Mouse (Mus musculus) thymus, adult 18-20 months (tissue): ENCODE data around the gene Nmrk1.

Experiments used
- DNase-seq, 2 experiments: peaks; one replicate each; pipeline ENCODE4 v3.0.0; 2022; ENCODE audit warnings: mixed read lengths in 2 of 2

The Nmrk1 gene

DNA sequence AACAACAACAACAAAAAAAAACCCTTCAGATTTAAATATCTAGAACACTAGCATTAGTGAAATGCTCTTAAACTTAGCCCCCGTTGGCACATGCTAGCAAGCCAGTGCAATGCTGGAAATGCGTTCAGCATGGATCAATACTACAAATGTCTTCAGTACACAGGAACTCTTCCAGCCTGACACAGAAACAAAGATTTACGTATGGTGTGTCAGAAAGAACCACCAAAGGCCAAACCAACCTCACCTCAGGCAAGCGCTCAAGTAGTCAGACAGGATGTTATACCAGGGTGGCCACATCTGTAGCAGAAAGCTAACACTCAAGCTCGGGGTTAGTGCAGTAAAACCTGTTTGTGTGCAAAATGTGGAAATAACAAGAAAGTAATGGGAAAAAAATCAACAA lies 12.7 kb upstream of the Nmrk1 start:
- peak in 1 of 2 experiments; percentile 40 for DNase-seq

DNA sequence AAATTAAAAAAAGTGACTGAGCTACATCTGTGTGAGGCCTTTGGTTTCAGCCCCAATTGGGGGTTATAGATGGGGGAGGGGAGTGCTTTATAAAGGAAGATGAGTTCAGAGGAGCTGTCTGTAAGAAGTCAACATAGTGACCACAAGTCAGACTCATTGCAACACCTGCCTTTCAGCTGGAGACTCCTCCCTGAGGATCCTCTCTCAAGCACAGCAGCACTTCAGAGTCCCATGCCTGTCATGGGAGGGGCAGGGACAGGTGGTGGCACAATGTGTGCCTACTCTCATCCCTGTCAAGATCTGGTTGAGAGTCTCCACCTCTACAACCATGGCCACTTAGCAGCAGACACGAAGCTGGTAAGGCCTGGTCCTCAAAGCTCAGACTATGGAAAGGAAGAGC lies 12.1 kb upstream of the Nmrk1 start:
- DNase-seq, result peak; percentile 18 to 44

DNA sequence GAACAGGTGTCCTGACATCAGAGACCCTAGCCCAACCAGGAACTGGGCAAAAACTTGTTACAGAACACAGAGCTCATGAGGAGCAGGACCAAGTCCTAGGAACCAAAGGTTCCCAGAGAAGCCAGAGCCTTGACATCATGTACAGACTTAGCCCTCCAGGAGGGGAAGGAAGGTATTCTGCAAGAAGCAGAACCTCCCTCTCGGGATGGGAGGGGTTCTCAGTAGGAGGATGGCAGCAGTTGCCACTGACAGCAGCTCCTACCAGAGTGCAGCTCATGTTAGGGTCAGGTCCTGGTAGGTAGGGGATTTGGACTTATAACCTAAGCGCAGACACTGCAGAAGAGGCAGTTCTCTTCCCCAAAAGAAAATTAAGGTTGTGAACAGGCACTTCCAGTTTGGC lies 7.9 kb upstream of the Nmrk1 start:
- no peak for DNase-seq

DNA sequence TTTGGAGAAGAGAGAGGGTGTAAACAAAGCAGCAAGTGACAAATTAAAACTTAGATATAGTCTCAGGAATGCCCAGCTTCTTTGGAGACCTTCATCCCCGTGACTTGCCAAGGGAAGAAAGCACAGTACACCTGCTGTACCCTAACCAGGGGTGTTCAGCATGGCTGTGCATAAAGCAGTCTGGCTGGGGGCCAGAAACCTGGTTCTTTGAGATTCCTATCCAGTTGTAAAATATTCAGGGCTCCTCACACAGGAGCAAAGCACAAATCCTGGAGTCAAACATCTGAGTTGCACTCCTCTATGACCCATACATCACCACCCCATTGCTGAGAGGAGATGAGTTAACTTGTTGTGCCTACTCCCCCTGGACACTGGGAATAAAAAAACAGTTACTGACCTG lies 2.2 kb upstream of the Nmrk1 start:
- DNase-seq, result no peak

DNA sequence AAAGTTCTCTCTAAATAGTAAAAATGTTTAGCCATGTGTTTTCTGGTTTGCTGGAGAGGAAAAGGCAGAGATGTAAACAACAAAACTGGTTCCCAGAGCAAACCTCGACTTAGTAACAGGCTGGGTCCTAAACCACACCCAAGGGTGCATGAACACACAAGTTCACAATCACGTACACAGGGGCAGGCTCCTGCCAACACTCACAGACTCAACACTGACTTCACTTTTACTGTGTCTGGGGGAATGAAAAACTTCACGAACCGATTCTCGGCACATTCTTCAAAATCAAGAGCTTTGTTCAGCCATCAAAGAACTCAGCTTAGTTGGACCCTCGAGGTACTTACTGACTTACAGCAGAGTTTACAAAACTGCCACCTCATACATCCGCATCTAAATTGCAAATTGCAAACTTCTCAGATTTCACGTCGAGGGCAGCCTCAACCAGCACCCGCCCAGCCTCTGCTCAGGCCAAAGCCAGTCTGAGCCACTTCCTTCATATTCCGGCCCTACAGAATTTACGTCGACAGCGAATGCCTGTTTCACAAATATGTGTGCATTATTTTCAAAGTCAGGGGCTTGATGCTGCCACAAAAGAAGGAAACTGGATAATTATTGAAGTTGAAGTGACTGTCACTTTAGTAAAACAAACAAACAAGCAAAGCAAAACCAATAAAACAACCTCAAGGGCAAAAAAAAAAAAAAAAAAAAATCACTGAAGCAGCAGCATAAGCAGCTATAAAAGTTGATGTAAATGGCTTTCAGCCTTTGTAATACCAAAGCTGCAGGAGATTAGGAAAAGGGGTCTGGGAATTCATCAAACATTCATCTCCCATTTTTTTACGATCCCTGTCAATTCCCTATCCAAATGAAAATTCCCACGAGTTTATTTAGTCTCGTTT lies 1.3 kb upstream of the Nmrk1 start:
- no peak for DNase-seq

DNA sequence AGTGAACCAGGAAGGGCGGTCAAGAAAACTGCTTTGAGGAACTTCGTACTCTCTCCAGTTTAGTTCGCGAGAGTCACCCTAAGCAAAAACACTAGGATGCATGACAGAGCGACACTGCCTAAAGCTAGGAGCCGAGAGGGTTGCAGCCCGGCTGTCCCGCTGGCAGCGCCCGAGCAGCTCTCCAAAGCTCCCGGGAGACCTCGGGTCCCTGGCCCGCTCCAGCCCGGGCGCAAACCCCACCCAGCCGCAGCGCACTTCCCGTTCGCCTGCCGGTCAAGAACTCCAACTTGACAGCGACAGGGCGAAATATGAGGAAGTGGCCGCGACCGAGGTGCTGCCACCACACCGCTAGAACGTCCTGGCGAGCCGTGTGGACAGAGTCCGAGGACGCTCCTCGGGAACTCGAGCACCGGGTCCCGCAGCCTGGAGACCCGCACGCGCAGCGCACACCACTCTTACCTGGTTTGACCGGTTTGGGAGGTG lies 548 bp upstream of the Nmrk1 start:
- peak; percentile 46 to 49 for DNase-seq

DNA sequence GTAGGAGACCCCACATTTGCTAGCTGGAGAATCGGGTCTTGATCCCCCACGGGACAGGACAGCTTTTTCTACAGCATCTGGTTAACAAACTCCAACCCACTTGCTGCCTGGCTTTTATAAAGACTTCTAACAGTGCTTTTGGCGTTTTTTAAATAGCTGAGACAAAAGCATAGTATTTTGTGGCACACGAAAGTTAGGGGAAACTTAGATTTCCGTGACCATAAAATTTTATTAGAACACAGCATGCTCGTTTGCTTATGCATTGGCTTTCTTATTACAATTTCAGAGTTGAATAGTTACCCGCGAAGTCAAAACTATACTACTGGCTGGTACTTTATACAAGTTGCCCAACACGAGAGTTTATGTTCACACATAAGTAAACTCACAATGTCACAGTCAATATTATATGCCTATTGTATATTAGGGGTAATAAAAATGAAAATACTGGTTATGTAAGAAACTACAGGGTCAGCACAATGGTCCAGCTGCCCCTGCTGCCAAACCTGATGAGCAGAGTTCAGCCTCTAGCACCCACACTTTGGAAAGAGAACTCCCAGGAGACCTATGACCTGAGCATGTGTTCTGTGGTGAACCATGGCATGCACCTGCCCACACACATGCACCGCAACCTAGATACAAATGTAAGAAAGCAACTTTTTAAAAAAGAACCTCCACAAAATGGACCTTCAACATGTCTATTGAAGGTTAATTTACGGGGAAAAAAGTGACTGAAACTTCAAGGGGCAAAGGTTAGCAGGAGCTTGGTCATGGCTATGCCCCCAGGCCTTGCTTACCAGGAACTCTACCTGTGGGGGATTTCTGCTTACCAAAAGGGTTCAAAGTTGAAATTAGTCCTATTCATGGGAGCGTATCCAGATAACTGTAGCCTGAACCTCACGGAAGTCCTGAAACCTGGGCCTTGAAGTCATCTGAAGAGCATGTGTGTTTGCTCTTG lies 758 bp downstream of the Nmrk1 start:
- no peak for DNase-seq

DNA sequence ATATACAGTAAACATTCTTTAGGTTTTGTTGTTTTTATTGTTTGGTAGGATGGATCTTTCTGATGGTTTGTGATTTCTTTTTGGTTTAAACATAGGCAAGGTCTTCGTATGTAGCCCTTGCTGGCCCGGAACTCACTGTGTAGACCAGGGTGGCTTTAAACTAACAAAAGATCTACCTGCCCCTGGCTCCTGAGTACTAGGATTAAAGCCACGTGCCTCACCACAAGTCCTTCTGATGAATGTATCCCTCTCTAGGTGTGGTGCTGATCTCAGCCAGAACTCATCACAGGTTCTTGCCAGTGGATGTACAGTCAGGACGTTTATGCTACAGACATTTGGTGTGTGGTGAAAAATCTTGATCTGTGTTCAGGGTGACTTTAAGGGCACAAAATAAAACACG lies 6.2 kb downstream of the Nmrk1 start:
- DNase-seq, result no peak

DNA sequence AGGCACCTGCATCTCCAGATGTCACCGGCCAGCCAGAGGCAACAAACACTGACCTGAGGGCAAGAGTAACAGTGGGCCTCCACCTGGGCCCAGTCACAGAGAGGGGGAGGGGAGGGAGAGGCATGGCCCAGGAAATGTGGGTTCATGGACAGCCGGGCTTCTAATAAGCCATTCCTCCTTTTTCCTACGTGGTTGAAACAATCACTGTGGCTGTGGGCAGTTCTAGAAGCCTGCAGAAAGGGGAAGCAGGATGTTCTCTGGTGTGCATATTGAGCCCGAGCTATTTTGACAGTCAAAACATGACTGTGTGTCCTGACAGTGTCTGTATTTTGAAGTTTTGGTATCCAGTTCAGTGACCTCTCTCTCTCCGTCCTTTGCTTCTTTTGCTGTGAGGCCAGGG lies 7.2 kb downstream of the Nmrk1 start:
- DNase-seq, result peak; percentile 12 to 34

DNA sequence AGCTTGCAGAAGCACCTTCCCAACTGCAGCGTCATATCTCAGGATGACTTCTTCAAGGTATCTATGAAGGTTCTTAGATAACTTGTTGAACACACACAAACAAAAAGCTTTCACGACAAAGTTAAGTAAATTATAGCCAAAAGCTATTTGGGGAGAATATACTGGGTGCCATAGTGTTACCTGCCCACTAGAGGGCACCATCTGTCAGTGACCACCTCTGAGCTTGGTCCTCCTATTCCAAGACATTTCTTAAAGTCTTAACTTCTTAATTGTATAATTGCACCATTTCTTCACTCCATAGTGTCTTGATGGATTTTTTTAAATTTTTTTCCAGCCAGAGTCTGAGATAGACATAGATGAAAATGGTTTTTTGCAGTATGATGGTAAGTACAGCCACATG lies 7.8 kb downstream of the Nmrk1 start:
- no peak for DNase-seq

DNA sequence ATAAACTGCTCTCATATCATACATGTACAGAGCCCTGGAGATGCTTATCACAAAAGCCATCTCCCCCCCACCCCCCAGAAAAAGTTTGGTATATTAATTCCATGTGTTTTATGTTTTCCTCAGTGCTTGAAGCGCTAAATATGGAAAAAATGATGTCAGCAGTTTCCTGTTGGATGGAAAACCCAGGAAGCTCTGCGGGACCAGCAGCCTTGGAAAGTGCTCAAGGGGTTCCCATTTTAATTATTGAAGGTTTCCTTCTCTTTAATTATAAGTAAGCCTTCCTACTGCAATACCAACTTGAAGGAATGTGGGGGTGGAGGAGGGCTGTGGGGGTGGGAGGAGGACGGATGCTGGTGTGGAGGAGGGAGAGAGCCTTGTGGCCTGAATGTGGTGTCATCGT lies 9.3 kb downstream of the Nmrk1 start:
- DNase-seq, result no peak

DNA sequence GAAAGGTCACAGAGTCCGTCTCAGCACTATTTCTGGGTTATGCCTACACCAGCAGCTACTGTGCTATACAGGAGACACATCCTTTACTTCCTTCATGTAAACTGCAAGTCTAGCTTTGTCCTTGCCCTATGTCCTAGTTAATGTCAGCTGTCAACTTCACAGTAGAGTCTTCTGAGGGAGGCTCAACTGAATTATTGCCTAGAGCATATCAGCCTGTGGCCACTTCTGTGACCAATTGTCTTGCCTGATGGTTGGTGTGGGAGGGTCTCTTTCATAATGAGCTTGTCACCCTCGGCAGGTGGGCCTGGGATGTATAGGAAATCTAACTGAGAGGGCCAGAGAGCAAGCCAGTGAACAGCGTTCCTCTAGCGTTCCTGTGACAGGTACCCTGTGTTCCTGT lies 11.7 kb downstream of the Nmrk1 start:
- no peak for DNase-seq

DNA sequence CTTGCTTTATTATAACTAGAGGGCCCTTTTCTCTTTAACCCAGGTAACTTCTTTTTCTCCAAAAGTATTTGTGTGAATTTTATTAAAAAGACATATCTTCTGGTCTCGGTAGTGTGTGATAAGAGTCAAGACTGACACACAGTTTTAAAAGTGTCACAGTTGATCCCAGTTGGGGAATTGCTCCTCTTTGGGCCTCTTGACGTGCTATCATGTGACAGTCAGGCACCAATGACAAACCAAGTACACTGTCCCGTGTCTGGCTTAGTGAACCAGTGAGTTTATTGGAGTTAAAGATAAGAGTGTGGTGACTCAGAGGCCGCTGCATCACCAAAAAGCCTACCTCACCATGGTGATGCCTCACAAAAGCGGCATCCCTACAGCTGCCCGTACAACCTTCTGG lies 12.3 kb downstream of the Nmrk1 start:
- DNase-seq, result no peak

DNA sequence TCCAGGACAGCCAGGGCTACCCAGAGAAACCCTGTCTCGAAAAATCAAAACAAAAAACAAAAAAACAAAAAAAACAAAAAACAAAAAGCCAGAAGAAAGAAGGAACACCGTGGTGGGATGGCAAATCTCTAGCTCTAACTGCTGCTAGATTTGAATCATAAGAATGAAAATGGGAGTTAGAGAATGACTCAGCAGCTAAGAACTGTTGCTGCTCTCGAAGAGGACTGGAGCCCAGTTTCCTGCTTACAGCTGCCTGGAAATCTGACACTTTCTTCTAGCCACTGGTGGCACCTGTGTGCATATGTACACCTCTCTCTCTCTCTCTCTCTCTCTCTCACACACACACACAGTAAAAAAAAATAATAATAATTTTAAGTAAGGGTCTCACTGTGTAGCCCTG lies 14.6 kb downstream of the Nmrk1 start:
- no peak for DNase-seq

DNA sequence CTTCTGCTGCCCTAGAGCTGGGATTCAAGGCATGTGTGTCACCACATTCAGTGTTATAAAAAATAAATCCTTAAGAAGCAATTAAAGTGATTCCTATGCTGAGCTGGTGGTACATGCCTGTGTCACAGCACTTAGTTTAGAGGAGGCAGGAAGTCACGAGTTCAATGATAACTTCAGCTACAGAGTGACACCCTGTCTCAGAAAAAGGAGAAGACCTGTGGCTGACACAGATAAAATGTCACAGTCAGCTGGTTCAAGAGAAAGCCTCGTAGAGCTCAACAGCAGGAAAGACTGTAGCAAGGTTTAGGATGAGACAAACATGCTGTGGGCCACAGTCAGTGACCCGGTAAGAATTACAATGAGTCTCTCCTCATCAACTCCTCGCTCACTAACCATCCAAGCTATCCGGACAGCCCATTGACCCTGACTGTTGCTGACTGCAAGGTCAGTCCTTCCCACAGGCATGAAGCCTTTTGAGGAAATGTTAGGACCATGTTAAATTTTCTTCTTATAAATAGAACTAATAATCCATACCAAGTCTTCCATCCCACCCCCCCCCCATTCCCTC lies 15.2 kb downstream of the Nmrk1 start:
- no peak for DNase-seq

DNA sequence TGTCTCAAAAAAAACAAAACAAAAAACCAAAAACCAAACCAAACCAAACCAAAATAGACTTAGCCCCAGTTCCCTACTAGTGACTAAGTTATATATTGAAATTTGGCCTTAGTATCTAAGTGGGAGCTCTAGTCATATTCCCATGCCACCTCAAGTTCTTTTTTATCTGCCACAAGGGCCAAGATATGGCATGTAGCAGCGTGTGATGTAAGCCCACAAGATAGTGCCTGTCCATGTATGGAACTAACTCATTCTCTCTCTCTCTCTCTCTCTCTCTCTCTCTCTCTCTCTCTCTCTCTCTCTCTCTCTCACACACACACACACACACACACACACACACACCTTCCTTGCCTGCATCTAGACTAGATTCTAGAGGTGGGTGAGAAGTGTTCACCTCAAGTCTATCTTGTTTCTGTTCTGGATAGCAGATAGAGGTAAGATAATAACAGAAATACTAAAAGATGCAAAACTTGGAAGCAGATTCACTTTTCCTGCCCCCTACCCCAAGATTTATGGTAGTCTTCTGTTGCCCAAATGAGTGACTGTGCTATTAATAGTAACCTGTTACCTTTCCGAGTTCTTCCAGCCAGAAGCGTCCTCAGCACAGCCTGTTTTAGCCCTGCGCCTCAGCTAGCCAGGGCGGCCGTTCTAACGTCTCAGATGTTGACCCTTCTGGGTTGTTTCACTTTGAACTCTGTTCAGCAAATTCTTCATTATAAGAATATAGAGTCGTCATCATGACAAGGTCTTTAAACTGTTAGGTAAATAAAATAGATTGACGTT lies 16.2 kb downstream of the Nmrk1 start:
- DNase-seq, result no peak

DNA sequence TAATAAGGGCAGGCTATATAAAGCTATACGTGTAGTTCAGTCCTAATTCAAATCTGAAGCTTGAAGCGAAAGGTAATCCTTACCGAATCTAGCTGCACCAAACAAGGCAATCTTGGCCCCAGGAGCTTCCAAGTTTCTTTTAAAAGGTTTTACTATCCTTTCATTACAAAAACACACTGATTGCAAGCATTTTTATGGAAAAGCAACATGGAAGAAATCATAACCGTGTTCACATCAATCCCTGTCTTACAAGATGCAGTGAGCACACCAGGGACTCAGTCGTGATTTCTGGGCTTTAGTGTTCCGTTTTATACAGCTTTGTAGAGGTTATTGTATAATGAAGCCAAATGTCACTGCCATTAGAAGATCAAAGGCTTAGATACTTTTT lies 16.8 kb downstream of the Nmrk1 start:
- no peak for DNase-seq

DNA sequence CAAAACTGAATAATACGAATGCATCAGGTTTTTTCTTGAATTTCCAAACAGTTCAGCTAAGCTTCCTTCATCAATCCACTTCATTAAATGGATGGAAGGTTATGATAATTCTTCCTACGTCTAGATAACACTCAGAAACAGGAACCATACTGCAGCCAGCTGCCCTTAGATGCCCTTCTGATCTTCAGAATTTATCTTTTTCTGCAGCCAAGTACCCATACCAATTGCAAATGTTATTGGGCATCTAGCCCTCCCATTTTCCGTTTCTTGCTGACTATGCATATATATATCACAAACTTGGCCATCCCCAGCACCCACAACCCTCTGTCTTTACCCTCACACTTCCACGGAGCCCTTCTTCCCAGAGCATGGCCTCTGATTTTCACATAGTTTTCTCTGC lies 18.2 kb downstream of the Nmrk1 start:
- no peak for DNase-seq

DNA sequence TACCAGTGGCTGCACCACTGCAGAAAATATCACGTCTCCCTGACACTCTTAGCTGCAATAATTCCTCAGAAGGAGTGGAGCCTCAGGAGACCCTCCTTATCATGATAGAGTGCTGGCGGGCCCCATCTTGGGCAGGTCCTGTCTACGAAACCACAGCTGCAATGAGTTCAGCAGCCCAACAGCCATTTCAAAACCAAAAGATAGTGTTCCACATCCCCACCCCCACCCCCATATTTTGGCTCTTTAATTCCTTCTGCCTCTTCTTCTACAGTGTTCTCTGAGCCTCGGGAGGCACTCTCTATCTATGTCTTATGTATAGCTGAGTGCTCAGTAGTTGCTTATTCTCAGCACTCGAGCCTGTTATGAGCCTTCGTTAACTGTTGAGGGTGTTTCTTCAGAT lies 18.7 kb downstream of the Nmrk1 start:
- DNase-seq, result no peak

DNA sequence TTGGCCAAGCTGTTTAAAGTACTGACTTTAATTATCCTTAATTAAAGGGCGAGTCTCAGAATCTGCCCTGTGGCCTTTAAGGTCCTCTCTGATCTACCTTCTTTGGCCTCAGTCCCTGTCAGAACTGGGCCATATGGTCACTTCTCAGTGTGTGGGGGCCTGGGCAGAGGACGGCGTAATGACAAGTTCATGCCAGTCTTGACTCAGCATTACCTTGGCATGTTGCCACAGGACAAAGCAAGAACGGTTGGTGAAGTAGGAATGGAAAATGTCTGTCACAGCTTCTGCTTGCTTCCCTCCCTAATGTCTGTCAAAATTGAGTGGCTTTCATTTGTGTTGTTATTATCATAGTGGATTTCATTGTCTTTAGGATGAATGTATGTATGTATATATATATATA lies 20.8 kb downstream of the Nmrk1 start:
- DNase-seq, result no peak

DNA sequence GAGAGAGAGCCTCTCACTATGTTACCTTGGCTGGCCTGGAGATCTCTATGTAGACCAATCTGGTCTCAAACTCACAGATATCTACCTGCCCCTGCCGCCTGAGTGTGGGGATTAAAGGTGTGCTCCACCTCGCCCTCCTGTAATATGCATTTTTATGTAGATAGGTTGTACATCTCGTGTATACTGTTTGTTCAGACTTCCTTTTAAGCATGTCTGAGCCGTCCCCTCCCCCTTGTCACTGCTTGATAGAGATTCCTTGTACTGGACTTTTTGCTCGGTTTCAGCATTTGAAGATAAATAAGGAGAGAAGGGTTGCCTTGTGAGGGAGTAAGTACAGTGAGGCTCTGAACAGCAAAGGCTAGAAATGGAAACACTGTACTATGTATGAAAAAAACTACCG lies 21.3 kb downstream of the Nmrk1 start:
- DNase-seq, result no peak

DNA sequence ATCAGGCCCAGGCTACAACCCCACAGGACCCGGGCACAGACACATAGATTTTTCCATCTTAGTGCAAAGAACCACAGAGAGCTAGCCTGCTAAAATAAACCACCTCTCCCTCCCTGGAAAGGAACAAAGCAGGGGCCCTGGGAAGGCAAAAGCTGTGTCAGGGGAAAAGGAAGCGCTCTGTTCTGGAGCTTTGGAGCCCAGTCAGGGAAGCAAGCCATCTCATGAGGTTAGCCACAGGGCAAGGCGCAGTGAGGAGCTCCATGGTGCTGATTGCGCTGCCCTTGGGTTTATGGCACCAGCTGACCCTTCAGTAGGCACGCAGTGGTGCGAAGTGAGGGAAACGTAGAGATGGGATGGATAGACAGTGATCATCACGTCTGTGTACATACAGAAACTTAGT lies 22.6 kb downstream of the Nmrk1 start:
- no peak for DNase-seq

DNA sequence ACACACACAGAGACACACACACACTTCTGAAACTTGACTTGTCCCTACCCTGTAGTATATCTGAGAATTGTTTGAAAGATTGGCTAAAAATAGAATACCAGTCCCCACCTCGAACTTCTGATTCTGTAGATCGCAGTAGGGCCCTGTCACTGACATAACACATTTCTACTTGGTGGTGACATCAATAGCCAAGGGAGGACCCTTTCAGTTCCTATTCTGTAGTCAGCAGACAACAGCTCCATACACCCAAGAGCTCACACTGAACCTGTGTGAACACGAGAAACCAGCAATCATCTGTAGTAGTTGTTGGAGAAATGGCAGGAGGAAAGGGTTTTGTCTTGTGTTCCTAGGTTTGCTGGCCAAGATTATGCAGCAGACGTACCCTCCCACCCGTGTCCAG lies 23.2 kb downstream of the Nmrk1 start:
- no peak for DNase-seq
